Mouse (Mus musculus): Measurements from ENCODE around the gene Mars.
A peak's percentile ranks its signal among the peaks of the same experiment; 100 is the strongest.

Mars gene

DNA sequence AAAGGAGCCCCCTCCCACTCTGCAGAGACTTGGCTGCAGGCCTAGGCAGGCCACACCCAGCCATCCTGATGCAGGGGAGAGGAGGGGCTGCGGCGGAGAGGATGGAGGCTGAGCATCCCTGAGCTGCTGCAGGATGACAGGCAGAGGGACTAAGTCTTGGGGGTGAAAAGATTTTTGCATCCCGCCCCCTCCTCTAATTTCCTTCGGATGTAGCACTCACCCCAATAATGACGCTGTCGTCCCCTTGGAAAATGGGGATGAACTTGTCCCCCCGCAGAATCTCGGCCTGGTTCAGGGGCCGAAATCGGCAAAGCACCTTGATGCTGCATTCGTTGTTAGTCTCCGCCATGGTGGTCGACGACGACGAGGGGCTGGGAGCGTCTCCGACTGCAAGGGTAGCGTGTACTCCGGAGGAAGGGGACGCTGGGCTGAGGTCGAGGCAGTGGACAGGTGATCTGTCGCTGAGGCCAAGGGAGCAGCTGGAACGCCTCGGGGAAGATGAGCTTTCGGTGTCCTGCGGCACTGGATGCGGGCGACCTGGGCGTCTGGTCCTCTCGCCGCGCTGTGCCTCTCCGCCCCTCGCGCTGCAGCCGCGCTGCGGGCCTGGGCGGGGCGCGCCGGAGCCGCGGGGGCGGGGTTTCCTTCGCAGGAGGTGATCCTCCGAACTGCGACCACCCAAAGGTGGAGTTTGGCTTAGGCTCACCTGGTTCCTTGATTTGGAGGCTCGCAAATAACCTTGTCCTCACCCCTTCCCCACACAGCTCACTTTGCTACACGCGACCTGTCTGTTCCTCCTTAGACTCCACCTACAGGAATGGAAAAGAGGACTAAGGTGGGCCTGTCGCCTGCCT, 48.8 kb downstream of the Mars start, which contains the start of gene Kif5a:
Gene Kif5a (minus strand): TSS at position 801 of the 851 bp plus-strand sequence.
- DNase-seq (ENCODE audit: low spot score in 2 of 2) = no peak

DNA sequence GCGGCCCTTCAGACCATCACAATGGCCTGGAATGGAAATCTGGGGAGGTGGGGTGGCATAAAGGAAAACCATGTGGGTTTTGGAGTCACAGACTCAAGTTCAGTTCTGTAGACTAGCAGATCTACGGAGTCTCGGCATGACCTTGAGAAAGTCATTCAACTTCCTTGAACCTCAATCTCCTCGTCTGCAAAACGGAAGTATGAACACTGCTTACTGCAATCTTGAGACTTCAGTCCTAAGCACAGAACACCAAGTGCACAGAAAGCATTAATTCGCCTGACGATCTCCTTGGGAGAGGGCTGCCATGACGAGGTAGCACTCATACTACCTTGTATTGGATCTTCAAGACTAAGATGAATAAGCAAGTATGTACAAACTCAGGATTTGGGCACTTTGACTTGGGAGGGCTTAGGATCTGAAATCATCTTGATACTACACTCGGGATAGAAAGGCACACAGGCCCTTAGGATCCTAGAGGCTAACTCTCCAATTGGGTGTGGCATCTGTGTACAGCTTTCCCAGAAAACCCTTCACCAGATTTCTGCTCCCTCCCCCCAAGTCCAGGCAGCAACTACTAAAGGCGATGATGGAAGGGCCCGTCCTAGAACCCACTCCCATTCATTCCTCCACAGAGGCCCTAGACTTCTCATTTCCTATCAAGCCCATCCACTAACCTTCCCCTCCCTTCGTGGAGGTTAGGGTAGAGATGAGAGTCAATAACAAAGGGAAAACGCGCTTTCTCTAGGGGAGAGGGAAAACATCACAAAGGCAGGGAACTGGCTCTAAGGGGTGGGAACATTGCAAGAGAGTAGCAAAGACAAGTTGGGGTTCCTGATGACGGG, 49.7 kb downstream of the Mars start:
- DNase-seq (ENCODE audit: low spot score in 2 of 2) = no peak

DNA sequence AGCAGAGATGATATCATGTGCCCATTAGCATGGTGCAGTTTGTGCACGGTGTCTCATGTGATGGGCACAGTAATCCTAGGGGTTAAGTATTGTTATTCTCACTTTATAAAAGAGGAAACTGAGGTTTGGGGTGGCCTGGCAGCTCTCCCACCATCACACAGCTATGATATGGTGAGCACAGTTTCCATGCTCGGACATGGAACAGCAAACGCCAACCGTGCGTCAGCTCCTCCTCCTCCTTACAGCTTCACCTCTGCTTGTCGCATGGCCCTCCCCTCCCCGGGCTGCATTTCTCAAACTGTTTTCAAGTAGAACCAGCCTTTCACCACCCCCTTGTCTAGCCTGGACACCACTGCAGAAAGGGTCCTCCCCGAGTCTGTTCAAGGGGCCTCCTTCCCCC, 53.1 kb downstream of the Mars start:
- DNase-seq (ENCODE audit: low spot score in 2 of 2) = no peak

DNA sequence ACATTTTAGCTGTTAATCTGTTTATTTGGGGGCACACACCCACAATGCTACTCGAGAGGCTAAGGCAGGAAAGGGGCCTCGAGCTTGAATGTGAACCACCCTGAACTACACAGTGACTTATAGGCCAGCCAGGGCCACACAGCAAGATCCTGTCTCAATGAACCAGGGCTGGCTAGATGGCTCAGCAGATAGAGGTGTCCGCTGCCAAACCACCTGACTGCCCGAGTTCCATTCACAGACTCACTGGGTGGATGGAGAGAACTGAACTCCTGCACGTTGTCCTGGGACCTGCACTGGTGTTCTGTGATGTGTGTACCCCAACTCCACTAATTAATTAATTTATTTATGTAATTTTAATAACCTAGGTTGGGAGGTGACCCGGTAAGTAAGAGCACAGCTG, 53.8 kb downstream of the Mars start:
- DNase-seq (ENCODE audit: low spot score in 2 of 2) = no peak

DNA sequence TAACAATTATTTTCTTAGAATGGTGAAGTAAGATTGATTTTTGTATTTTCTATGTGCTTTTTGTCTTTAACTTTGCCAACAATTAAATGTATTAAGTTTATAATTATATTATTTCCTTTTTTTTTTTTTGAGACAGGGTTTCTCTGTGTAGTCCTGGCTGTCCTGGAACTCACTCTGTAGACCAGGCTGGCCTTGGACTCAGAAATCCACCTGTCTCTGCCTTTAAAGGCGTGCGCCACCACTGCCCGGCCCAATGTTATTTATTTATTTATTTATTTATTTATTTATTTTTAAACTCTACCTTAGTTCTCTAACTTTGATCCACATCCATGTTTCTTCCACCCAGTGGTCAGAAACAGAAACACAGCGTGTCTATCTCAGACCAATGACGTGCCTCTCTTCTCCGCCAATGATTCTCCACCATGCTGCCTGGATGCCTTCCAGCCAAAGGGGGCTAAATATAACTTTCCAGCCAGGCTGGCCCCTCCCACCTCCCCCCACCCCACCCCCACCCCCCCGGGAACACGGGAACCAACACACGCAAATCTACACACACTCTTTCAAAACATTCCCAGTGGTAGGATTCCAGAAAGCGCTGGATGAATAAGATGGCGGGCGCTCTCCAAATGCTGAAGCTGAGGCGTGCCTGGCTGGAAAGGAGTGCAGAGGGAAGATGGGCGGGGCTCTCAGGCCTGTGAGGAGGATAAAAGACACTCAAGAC, 55.8 kb downstream of the Mars start:
- DNase-seq (ENCODE audit: low spot score in 2 of 2) = peak; percentile 60 to 79

DNA sequence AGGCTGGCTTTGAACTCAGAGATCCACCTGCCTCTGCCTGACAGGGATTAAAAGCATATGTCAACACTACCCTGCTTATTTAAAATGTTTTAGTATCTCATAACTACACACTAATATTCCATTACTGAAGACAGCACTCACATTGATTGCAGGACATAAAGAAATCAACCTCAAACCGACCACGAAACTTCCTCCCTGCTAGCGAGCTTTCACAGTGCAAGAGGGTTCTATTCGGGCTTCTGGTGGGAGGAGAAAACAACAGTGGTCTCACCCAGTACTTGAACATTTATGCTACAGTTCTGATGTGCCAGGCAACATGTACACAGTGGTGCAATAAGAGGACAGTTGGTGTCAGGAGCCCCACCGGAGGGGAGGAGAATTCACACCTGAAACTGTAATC, 60.8 kb downstream of the Mars start:
- no peak for DNase-seq (ENCODE audit: low spot score in 2 of 2)

Measured in urinary bladder, postnatal 4 days (tissue).